Comparison of ENCODE assay signal across 21 mouse cellular contexts in the genomic region with DNA sequence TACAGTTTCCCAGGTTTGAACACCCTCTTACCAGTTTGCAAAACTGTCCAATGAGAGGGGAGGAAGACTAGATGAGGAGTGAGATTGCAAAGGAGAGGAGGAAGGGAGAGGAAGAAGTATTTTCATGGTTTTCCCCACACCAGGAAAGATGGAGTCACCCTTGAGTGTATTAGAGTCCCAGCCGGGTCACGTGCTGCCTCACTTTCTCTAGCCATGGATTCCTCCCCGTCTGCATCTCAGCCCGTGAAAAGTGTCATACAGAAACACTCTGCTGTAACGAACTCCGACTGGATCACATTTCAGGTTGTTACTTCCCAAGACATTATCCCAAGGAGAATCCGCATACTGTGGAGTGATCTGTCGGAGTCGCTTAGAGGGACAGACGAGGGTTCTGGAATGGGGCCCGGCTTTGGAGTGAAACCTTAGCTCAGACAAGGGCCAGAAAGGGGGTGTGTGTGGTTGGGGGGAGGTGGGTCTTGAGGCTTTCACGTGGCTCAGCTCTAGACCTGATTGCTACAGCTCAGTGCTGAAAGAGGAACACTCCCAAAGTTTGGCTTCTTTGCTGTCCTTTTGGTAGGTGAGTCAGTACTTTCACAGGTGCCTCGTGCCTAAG.
A peak's percentile ranks its signal among the peaks of the same experiment; 100 is the strongest.
DNase-seq lines count a peak whose midpoint lies in the region; ATAC-seq lines count a peak whose summit lies in the region.
"Had no signal": no experiment of that assay in that cellular context is flagged by ENCODE, and none has a peak within 500 bp of the region (broad histone marks: within the 10 kb centered on the region; RNA-seq: fewer than 3 reads in every experiment).

No protein-coding gene starts in this region.

- H3K4me1 ChIP-seq in kidney, embryonic 15.5 days = peaks cover 5% of the 10 kb centered on the region
- H3K4me1 ChIP-seq in embryonic facial prominence, embryonic 10.5 days = peaks cover 31% of the 10 kb centered on the region
- H3K4me1 ChIP-seq in embryonic facial prominence, embryonic 15.5 days = peaks cover 39% of the 10 kb centered on the region
- peaks cover 43% of the 10 kb centered on the region for H3K4me1 ChIP-seq in limb, embryonic 15.5 days
- H3K4me1 ChIP-seq: heart, embryonic 13.5 days; midbrain, embryonic 13.5 days had no signal

- peak; percentile 25; the same call in 1 of the 2 replicates for ATAC-seq in kidney, embryonic 15.5 days (replicated peaks; ENCODE audit: low FRiP score)
- ATAC-seq in embryonic facial prominence, embryonic 15.5 days (ENCODE audit: insufficient number of reproducible peaks, low FRiP score, low TSS enrichment, low read depth) = peak; percentile 73
- ATAC-seq in limb, embryonic 15.5 days (ENCODE audit: insufficient number of reproducible peaks, low FRiP score, low TSS enrichment, low read depth) = peak; percentile 44; the same call in 1 of the 2 replicates
- ATAC-seq: forebrain, embryonic 16.5 days; liver, postnatal 0 days; midbrain, embryonic 13.5 days had no signal

- no peak for DNase-seq in kidney, postnatal 14 days
- peak; percentile 27 for DNase-seq in embryonic facial prominence, embryonic 10.5 days (ENCODE audit: low spot score)
- DNase-seq in embryo, embryonic 11 days = no peak
- no peak for DNase-seq in thymus, postnatal 25 days
- DNase-seq: adrenal gland, adult 2 months; cerebellum, adult 11 months; gastrocnemius, postnatal 25 days; heart, adult 2 months; heart, postnatal 4 days; kidney, adult 8-10 months; liver, postnatal 0 days; lung, postnatal 14 days had no signal

- H3K36me3 ChIP-seq in kidney, embryonic 15.5 days = no peaks in the 10 kb centered on the region
- H3K36me3 ChIP-seq in embryonic facial prominence, embryonic 10.5 days (replicated peaks) = no peaks in the 10 kb centered on the region
- no peaks in the 10 kb centered on the region for H3K36me3 ChIP-seq in embryonic facial prominence, embryonic 15.5 days
- no peaks in the 10 kb centered on the region for H3K36me3 ChIP-seq in limb, embryonic 15.5 days
- H3K36me3 ChIP-seq: forebrain, embryonic 10.5 days; G1E; heart, embryonic 13.5 days; midbrain, embryonic 13.5 days had no signal

- no peaks in the 10 kb centered on the region for H3K27me3 ChIP-seq in kidney, embryonic 15.5 days
- H3K27me3 ChIP-seq in embryonic facial prominence, embryonic 10.5 days (replicated peaks; ENCODE audit: low read depth, poor library complexity, severe bottlenecking) = no peaks in the 10 kb centered on the region
- no peaks in the 10 kb centered on the region for H3K27me3 ChIP-seq in embryonic facial prominence, embryonic 15.5 days
- H3K27me3 ChIP-seq in limb, embryonic 15.5 days = no peaks in the 10 kb centered on the region; the same call in 1 of the 2 replicates
- H3K27me3 ChIP-seq: midbrain, embryonic 13.5 days had no signal

- no peak overlapping the region for H3K9ac ChIP-seq in kidney, embryonic 15.5 days
- no peak overlapping the region for H3K9ac ChIP-seq in embryonic facial prominence, embryonic 15.5 days
- H3K9ac ChIP-seq in limb, embryonic 15.5 days = no peak overlapping the region
- H3K9ac ChIP-seq: heart, embryonic 13.5 days; hindbrain, embryonic 14.5 days; liver, postnatal 0 days; midbrain, embryonic 13.5 days had no signal

- H3K27ac ChIP-seq in kidney, embryonic 15.5 days = no peak overlapping the region
- no peak overlapping the region for H3K27ac ChIP-seq in embryonic facial prominence, embryonic 10.5 days (replicated peaks)
- peak overlapping the region; percentile 55 for H3K27ac ChIP-seq in embryonic facial prominence, embryonic 15.5 days (replicated peaks)
- H3K27ac ChIP-seq in limb, embryonic 15.5 days = peak overlapping the region; percentile 55
- H3K27ac ChIP-seq: forebrain, embryonic 10.5 days; heart, adult 2 months; heart, embryonic 13.5 days; hindbrain, embryonic 14.5 days; midbrain, embryonic 13.5 days had no signal

- 36% methylated on average over 13 of the region's 13 CpGs for WGBS in kidney, embryonic 15.5 days
- 52% methylated on average over 13 of the region's 13 CpGs for WGBS in embryonic facial prominence, embryonic 10.5 days
- 16% methylated on average over 13 of the region's 13 CpGs for WGBS in embryonic facial prominence, embryonic 15.5 days
- 25% methylated on average over 13 of the region's 13 CpGs for WGBS in limb, embryonic 15.5 days

- H3K9me3 ChIP-seq in kidney, embryonic 15.5 days (replicated peaks) = no peaks in the 10 kb centered on the region
- H3K9me3 ChIP-seq in embryonic facial prominence, embryonic 10.5 days = no peaks in the 10 kb centered on the region
- H3K9me3 ChIP-seq in embryonic facial prominence, embryonic 15.5 days (replicated peaks) = no peaks in the 10 kb centered on the region
- H3K9me3 ChIP-seq in limb, embryonic 15.5 days = no peaks in the 10 kb centered on the region
- H3K9me3 ChIP-seq: forebrain, embryonic 10.5 days; G1E; heart, embryonic 13.5 days; midbrain, embryonic 13.5 days had no signal

- no peak overlapping the region for H3K4me2 ChIP-seq in kidney, embryonic 15.5 days
- peak overlapping the region; percentile 21; the same call in 1 of the 2 replicates for H3K4me2 ChIP-seq in embryonic facial prominence, embryonic 15.5 days (replicated peaks)
- H3K4me2 ChIP-seq in limb, embryonic 15.5 days = peak overlapping the region; percentile 26; the same call in 1 of the 2 replicates
- H3K4me2 ChIP-seq: heart, embryonic 13.5 days; hindbrain, embryonic 14.5 days; midbrain, embryonic 13.5 days had no signal

- H3K4me3 ChIP-seq in kidney, embryonic 15.5 days (replicated peaks) = no peak overlapping the region
- H3K4me3 ChIP-seq in embryonic facial prominence, embryonic 10.5 days = no peak overlapping the region
- H3K4me3 ChIP-seq in embryonic facial prominence, embryonic 15.5 days (replicated peaks) = no peak overlapping the region
- H3K4me3 ChIP-seq in limb, embryonic 15.5 days = no peak overlapping the region
- H3K4me3 ChIP-seq: forebrain, embryonic 10.5 days; heart, adult 2 months; heart, embryonic 13.5 days; midbrain, embryonic 13.5 days had no signal

Comparison
In these comparisons a context has a peak if more than half of its experiments do, and no peak if none do; other contexts are left out.
1. H3K27ac ChIP-seq: peak in embryonic facial prominence, embryonic 15.5 days (single experiment) and limb, embryonic 15.5 days (single experiment); none in kidney, embryonic 15.5 days (single experiment) and embryonic facial prominence, embryonic 10.5 days (single experiment).
2. Peak in every context shown above with its lines, with median percentiles within 50 percentile points of each other: ATAC-seq.